Mouse (Mus musculus) olfactory bulb, adult 2 months (tissue): ENCODE measurements around the gene Cenpv.

ENCODE experiments used
- CTCF ChIP-seq: fragments of 200-500 bp; IDR thresholded peaks from 2 replicates; pipeline ENCODE4 v1.5.1; 2012; ENCODE audit warnings: low read depth, mild to moderate bottlenecking, low read length, moderate library complexity; ENCODE audit not compliant: insufficient read depth
- POLR2A ChIP-seq: fragments of 200-500 bp; IDR thresholded peaks from 2 replicates; pipeline ENCODE4 v1.6.1; 2012; ENCODE audit warnings: mild to moderate bottlenecking, low read depth, low read length, moderate library complexity; ENCODE audit not compliant: insufficient read depth

DNA sequence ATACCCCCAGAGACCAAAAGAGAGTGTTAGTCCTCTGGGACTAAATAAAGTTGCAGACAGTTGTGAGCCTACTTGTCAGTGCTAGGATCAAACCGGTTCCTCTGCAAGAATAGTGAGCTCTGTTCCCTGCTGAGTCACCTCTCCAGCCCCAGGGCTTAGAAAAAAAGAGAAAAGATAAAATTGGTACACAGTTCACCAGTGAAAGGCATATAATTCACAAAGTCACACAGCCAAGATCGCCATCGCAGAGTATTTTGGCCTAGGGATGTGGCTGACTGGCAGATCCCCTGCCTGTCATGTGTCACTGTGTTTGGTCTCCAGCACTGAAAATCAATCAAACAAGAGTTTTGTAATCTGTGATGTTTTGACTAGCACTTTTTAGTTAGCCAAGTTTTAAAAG lies 29.2 kb upstream of the Cenpv start:
- TF ChIP-seq CTCF = no peak
- TF ChIP-seq POLR2A = no peak
